Mouse (Mus musculus) lung, postnatal 25 days (tissue): ENCODE data around the gene Coq8b.

ENCODE experiments used
- DNase-seq: peaks from one replicate; pipeline ENCODE4 v3.0.0; 2022; ENCODE audit warnings: low spot score

Gene Coq8b

GRCm38 (mm10) chr7:27307551-27307950 is 74.7 kb downstream of the Coq8b start:
- DNase-seq = no peak
